Mouse (Mus musculus) CD4-positive helper T cell, adult 2 months (primary cell): ENCODE data around the gene Sycp2l.

Experiments
- DNase-seq: peaks from one replicate; pipeline ENCODE4 v3.0.0-alpha.2; 2012; ENCODE audit warnings: low read depth, missing footprints, low spot score

Sycp2l gene

DNA sequence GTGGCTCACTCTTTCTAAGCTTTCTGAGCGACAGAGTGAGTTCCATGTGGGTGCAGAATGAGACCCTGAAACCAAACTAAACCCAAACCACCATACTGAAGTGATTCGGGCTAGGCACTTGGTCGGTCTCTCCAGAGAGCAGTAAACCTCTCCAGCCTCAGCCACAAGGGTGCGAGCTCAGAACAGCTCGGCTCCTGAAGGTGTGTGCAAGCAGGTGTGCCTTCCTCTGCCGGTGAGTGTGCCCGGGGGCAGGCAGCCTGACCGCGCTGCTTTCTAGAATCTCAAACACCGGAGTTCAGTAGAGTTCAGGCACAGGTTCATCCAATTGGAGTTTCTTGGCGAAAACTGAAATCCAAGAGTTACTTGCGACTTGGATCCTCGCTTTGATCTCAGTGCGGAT is at the start of gene Sycp2l:
Sycp2l (plus strand) TSS at position 368 of the 400 bp plus-strand sequence.
- no peak for DNase-seq

DNA sequence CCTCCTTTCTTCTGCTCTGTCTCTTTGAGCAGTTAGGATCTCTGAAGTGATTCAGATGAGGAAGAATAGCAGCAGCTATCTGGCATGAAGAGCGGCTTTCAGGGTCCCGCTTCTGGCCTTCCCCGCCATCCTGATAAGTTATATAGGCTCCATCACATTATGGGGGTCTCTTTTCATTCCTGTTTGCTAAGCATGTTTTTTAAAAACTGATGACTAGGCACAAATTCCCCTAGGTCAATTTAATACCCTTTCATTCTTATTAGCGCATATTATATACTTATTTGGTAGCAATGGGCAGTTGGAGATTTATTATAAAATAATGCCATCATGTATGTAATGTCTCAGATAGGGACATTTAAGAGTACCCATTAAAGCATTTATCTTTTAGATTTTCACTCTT is 46.5 kb upstream of the Sycp2l start:
- no peak for DNase-seq

- no peak for DNase-seq
Measured at GRCm38 (mm10) chr13:41071617-41072016, 42.5 kb upstream of the Sycp2l start.

GRCm38 (mm10) chr13:41073819-41074218 is 40.3 kb upstream of the Sycp2l start:
- no peak for DNase-seq

GRCm38 (mm10) chr13:41077921-41078320 is 36.2 kb upstream of the Sycp2l start:
- no peak for DNase-seq

DNA sequence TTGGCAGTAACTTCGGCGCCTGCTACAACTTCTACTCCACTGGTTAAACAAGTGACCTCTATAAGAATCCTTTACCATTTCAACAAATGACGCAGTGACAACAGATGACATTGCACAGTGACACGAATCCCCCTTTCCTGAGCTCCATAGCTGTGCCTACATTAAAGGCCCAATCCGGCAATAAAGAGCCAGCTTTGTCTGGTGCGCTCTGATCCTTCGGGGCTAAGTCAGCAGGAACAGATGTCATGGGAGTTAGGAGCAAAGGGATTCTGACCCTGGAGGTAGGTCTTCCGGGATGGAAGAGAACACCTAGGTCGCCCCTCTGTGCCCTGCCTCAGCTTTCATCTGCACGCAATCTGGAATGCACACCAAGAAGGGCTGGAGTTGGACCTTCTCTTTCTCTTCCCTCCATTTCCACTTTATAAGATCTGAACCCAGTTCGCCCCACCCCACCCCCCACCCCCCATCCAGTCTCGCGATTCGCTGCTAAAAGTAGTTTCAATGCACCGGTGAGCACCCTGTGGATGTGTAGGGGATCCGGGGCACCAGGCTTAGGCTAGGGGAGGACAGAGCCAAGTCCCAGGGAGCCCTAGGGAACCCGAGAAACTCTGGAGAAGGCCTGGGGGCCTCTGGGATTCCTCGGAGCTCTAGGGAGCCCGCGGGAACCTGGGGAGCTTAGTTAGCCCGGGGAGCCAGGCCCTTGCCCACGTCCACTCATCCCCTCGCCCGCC is 35.3 kb upstream of the Sycp2l start:
- no peak for DNase-seq

DNA sequence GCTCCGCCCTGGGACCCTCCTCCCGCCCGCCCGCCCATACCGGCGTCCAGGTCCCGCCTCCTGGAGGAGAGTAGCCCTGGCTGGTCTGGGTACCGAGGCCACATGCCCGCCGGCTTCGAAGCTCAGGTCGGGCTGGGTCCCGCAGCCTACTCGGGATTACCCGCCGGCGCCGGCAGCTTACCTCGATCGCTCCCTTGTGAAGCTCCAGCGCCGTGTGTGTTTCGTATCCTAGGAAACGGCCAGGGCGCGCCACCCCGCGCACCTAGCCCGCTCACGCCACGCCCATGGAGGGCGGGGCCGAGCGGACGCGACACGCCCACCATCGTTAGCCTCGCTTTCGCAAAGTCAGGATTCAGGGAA is 34.7 kb upstream of the Sycp2l start, which contains the start of gene Mak:
Mak (minus strand) TSS at position 286 of the 360 bp plus-strand sequence.
- peak; percentile 70 for DNase-seq

DNA sequence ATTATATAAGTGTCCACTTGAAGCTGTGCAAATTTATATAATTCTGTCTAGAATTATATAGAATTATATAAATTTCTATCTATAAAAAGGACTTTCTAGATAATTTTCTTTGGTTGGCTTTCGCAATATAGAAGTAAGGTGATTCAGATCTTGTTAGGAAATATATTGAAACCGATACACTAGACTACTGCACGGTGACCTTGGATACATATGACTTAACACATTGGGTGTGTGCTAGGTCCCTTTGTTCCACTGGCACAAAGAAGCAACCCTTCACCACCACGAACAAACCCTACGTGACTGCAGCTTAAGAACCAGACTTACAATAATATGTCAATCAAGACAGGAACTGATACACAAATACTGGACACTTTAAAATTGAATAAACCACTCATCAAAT is 34.2 kb upstream of the Sycp2l start:
- no peak for DNase-seq

DNA sequence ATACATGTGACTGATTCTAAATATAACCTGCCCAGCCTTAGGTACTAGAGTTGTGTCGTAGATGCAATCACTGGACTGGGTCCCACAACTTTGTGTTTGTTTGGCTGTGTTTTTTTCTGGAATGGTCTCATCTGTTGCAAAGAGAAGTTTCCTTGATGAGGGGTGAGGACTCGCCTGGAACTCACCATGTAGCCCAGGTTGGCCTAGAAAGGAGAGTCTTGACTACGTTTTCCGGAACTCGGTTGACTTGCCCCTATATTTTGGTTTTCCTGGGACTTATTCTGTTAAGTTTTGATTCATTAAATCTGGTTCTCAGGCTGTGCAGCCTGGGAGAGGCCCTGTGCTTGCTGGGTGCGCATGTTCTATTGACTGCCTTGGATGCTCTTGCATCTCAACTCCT is 33.4 kb upstream of the Sycp2l start:
- no peak for DNase-seq

DNA sequence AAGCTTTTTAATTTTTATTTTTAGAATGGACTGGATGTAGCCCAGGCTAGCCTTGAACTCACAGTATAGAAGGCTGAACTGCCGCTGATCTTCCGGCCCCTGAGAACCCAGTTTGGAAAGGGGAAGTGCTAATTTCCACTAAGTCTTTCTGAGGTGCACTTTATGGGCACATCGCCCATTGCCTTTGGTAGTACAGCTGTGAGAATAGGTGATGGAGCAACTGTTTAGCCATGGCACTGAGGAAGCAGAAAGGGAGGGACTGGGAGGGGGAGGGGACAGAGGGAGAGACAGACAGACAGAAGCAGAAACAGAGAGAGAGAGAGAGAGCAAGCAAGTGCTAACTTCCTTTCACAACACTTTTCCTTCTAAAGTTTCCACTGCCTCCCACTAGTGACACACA is 29.6 kb upstream of the Sycp2l start:
- DNase-seq = no peak

- peak; percentile 26 for DNase-seq
Measured at GRCm38 (mm10) chr13:41085140-41085539, 29.0 kb upstream of the Sycp2l start.

GRCm38 (mm10) chr13:41088746-41089145 is 25.4 kb upstream of the Sycp2l start:
- no peak for DNase-seq

GRCm38 (mm10) chr13:41091271-41091670 is 22.8 kb upstream of the Sycp2l start:
- DNase-seq = no peak

- DNase-seq = no peak
Measured at GRCm38 (mm10) chr13:41094160-41094559, 19.9 kb upstream of the Sycp2l start.

DNA sequence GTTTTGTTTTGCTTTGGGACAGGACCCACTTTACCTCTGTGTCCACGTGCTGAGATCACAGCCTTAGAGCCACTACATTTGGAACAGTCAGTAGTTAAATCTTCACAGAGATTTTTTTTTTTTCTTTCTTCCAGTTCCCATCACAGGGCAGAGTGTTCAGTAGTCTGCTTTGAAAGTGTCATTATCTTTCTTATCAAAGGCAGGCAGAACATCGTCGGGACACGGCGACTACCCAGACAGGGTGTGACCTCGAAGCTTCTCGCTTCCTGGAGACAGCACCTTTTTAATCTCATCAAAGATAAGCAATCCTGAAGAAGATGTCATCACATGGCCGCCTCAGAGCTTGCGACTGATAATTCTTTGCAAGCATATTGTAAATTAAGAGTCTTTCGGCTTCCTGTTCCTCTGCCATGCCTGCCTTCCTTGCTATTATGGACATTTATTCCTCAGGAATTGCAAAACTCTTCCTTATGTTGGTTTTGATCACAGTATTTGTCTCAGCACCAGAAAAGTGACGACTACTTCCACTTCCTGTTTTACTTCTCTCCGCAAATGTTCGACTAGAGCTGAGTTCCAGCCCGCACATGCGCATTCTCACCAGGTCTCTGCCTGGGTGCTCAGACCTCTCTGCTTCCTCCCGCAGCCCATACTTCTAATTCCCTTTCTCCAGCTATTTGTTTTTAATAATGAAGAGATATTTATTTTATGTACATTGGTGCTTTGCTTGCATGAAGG is 16.6 kb upstream of the Sycp2l start:
- DNase-seq = peak; percentile 85

DNA sequence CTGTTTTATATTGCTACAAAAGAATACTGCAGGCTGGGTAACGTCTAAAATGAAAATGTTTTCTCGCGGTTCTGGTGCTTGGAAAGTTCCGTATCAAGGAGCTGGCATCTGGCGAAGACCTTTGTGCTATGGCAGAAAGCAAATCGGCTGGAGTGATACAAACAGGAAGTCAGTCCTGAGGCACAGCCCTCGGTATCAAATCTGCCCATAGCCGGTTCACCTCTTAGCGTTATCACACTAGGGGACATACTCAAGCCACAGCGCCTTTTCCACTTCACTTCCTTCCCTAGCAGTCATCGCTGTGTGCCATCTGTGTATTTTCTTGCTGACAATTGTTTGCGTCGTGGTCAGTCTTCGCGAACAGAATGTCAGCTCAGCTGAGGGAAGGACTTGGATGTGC is 15.8 kb upstream of the Sycp2l start:
- no peak for DNase-seq

- DNase-seq = no peak
Measured at GRCm38 (mm10) chr13:41100031-41100430, 14.1 kb upstream of the Sycp2l start.

- no peak for DNase-seq
Measured at GRCm38 (mm10) chr13:41103841-41104525, 10.1 kb upstream of the Sycp2l start.

GRCm38 (mm10) chr13:41105541-41105940 is 8.6 kb upstream of the Sycp2l start:
- peak; percentile 14 for DNase-seq

GRCm38 (mm10) chr13:41110935-41111334 is 3.2 kb upstream of the Sycp2l start, which contains the start of gene Gcm2:
Gcm2 (minus strand) TSS chr13:41111035.
- DNase-seq = no peak

DNA sequence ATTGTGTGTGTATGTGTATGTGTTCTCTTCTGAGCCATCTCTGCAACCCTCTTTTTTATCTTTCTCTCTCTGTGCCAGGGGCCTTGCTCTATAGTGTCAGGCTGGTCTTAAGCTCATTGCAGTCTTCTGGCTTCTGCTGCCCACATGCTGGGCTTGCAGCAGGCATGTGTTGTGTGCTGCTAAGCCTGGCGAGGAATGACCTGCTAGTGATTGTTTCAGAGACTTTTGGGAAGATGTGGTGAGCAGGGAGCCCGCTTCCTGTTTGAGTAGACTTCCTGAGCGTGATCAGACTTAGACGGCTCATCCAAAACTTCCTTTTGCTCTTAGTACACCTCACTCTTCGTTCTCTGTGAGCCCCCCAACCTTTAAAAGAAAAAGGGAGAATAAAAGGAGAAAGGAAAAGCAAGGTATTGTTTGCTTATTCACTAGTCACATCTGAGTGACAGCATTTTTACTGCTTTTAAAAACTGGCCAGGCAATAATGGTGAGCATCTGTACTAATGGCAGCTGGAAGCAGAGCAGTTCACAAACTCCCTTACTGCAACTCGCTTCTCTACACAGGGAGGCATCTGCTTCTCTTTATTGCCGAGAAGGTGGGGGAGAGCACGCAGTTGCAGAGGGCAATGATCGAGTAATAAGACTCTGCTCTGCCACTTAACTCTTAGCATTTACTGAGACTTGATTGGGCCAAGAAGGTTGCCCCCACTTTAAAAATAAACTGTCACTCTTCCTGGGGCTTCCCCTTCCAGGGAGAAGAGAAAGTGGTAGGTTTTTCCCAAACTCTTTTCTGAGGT is 5.2 kb downstream of the Sycp2l start:
- no peak for DNase-seq
